Mouse (Mus musculus) heart, postnatal 0 days (tissue): ENCODE data around the gene Rab36. TPM values are rescaled to one million over a fixed set of nuclear protein-coding genes. Genes with fewer than 3 reads are reported as not detected.

Source experiments
- ATAC-seq: fragments of 200-750 bp; cut with Nextera tagmentation; 2 replicates; pipeline ENCODE4 v1.8.0; 2017; ENCODE audit warnings: low read depth, moderate number of reproducible peaks, moderate library complexity; ENCODE audit not compliant: insufficient read depth
- DNase-seq: peaks from one replicate; pipeline ENCODE4 v3.0.0-alpha.2; 2016; ENCODE audit warnings: low spot score
- H3K27ac ChIP-seq: fragments of 300-500 bp; sonication (generic); 2 replicates; pipeline ENCODE4 v1.5.1; 2014; ENCODE audit warnings: low read depth, mild to moderate bottlenecking
- H3K27me3 ChIP-seq: fragments of 300-500 bp; sonication (generic); 2 replicates; pipeline ENCODE4 v1.6.1; 2014; ENCODE audit warnings: low read length, mixed read lengths; ENCODE audit not compliant: control insufficient read depth, insufficient read depth
- H3K36me3 ChIP-seq: fragments of 300-500 bp; sonication (generic); replicated peaks from 2 replicates; pipeline ENCODE4 v1.6.1; 2014; ENCODE audit warnings: low read length, mixed read lengths; ENCODE audit not compliant: control insufficient read depth, insufficient read depth
- H3K4me1 ChIP-seq: fragments of 300-500 bp; sonication (generic); 2 replicates; pipeline ENCODE4 v1.6.1; 2014; ENCODE audit warnings: antibody characterized with exemption; ENCODE audit not compliant: control insufficient read depth, insufficient read depth
- H3K4me2 ChIP-seq: fragments of 300-500 bp; sonication (generic); 2 replicates; pipeline ENCODE4 v1.6.1; 2014; ENCODE audit warnings: low read depth, mild to moderate bottlenecking, low read length, moderate library complexity
- H3K4me3 ChIP-seq: fragments of 300-500 bp; sonication (generic); 2 replicates; pipeline ENCODE4 v1.5.1; 2014; ENCODE audit warnings: low read depth, low read length
- H3K9ac ChIP-seq: fragments of 300-500 bp; sonication (generic); replicated peaks from 2 replicates; pipeline ENCODE4 v1.6.1; 2014; ENCODE audit warnings: low read depth, low read length, mixed read lengths
- H3K9me3 ChIP-seq: fragments of 300-500 bp; sonication (generic); replicated peaks from 2 replicates; pipeline ENCODE4 v1.6.1; 2016; ENCODE audit warnings: low read length; ENCODE audit not compliant: control insufficient read depth
- CTCF ChIP-seq: IDR thresholded peaks from 2 replicates; pipeline ENCODE4 v1.5.1; 2016; ENCODE audit warnings: antibody characterized with exemption, control low read depth, low read depth
- EP300 ChIP-seq: IDR thresholded peaks from 2 replicates; pipeline ENCODE4 v1.6.1; 2016; ENCODE audit warnings: antibody characterized with exemption, low read depth
- WGBS: fragments of 180-500 bp; shearing (Covaris S2); extraction: QIAGEN DNeasy Blood & Tissue Kit; methylation state at CpG from one replicate; pipeline ENCODE4 v1.1.7; 2014; 5-methylcytosine and 5-hydroxymethylcytosine counted together
- polyA plus RNA-seq: library from polyadenylated mRNA; unstranded; fragments of >200 nt; fragmentation: Nextera tagmentation; extraction: Ambion mirVana; gene quantifications from 2 replicates; pipeline ENCODE4 v1.2.1, GENCODE M21; 2015
- total RNA-seq: library from RNA; depleted of rRNA; stranded (reverse); fragments of >200 nt; gene quantifications from 2 replicates; pipeline ENCODE4 v1.2.3, GENCODE M21; 2014; ENCODE audit warnings: low replicate concordance

Gene Rab36
- total and polyA plus RNA-seq, 2 experiments from 2014 or later = 1.4 to 1.5 TPM

DNA sequence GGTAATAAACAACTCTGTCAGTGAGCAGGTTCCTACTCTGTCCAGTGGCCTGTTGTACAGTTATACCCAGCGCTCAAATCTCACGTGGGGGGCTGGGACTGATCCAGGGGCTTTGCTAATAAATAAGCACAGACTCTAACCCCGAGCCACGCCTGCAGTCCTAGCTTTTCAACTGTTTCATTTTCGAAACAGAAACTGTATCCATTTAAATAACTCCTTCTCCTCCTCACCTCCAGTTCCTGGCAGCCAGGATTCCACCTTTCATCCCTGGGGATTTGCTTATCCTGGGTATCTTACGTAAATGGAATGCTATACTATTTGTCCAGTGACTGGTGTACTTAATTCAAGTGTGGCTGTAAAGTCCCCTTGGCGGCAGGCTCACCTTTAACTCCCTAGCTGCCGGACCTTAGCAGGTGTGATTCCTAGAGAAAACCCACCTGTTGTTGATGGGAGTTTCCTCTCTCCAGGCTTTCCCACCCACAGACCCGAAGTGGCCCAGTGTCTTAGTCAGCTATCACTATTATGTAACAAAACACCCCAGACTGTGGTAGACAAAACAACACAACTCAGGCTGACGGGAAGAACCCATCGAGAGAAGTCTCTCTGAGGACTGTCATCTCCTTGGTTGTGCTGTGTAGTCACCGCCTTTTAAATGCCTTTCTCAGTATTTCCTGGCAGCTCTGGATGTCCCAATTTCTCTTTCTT is 31.9 kb downstream of the Rab36 start:
- Histone ChIP-seq H3K9me3 (no peaks in the 10 kb centered on the region), H3K36me3 (no peaks in the 10 kb centered on the region), H3K9ac (no peak overlapping the region), H3K4me1 (peaks cover 3% of the 10 kb centered on the region; the same call in 1 of the 2 replicates), H3K4me3 (no peak overlapping the region), H3K4me2 (no peak overlapping the region), H3K27me3 (peaks cover 6% of the 10 kb centered on the region; the same call in 1 of the 2 replicates), H3K27ac (no peak overlapping the region)
- ATAC-seq (no peak), DNase-seq (no peak)
- 53% methylated on average over 12 of the region's 12 CpGs for WGBS
- TF ChIP-seq CTCF = no peak
- no peak for TF ChIP-seq EP300

DNA sequence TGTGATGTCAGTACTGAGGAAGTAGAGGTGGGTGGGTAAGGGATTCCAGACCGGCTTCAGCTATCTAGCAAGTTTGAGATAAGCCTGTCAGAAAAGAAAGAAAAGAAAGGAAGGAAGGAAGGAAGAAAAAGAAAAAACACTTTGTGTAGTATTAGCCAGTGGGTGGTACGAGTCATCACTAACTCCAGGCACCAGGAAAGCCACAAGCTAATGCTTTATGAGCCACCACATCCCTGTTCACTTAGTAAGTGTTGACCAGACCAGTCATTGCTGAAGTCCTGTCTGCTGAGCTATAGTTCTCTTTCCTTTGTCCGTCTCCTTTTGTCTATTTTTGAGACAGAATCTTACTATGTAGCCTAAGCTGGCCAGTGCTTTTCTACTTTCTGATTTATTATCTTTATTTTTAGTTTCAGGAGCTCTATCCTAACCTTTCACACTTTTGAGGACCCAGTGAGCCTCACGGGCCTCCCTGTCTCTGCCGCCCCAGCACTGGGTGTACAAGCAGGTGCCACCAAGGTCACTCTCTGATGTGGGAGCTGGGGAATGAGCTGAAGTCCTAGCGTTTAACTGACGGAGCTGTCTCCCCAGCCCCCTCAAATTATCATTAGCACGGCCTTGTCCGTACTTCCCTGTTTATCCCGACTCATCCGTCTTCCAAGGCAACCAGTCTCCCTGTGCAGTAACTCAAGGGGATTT is 33.6 kb downstream of the Rab36 start:
- Histone ChIP-seq H3K27ac (peak overlapping the region; percentile 30; the same call in 1 of the 2 replicates), H3K4me1 (no peaks in the 10 kb centered on the region), H3K27me3 (peaks cover 6% of the 10 kb centered on the region; the same call in 1 of the 2 replicates), H3K4me3 (no peak overlapping the region), H3K9ac (no peak overlapping the region), H3K36me3 (no peaks in the 10 kb centered on the region), H3K4me2 (no peak overlapping the region), H3K9me3 (no peaks in the 10 kb centered on the region)
- 50% methylated on average over 11 of the region's 11 CpGs for WGBS
- no peak for TF ChIP-seq EP300
- TF ChIP-seq CTCF = no peak
- ATAC-seq = no peak
- peak; percentile 8 for DNase-seq

DNA sequence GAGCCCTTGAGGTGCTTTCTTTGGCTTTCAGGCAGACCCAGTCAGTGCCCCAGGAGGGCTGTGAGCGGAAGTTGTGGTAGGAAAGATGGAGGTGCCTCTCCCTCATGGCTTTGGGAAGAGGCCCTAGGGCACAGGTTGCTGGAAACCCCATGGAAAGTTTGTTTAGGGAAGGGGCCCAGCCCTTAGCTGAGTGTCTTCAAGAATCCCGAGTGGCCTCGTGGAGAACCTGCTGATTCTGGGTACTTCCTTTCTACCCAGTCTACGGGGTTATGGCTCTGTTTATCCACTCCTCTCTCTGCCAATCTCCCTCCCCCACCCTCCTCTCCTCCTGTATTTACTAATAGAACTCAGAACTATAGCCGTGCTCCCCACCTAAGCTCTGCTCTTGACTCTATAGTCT is 38.8 kb downstream of the Rab36 start:
- Histone ChIP-seq H3K4me3 (no peak overlapping the region), H3K36me3 (no peaks in the 10 kb centered on the region), H3K9ac (no peak overlapping the region), H3K27ac (no peak overlapping the region), H3K27me3 (peaks cover 9% of the 10 kb centered on the region; the same call in 1 of the 2 replicates), H3K4me2 (no peak overlapping the region), H3K4me1 (no peaks in the 10 kb centered on the region), H3K9me3 (no peaks in the 10 kb centered on the region)
- DNase-seq (no peak), ATAC-seq (no peak)
- WGBS = 73% methylated on average over 5 of the region's 5 CpGs
- TF ChIP-seq EP300 (no peak), CTCF (no peak)

DNA sequence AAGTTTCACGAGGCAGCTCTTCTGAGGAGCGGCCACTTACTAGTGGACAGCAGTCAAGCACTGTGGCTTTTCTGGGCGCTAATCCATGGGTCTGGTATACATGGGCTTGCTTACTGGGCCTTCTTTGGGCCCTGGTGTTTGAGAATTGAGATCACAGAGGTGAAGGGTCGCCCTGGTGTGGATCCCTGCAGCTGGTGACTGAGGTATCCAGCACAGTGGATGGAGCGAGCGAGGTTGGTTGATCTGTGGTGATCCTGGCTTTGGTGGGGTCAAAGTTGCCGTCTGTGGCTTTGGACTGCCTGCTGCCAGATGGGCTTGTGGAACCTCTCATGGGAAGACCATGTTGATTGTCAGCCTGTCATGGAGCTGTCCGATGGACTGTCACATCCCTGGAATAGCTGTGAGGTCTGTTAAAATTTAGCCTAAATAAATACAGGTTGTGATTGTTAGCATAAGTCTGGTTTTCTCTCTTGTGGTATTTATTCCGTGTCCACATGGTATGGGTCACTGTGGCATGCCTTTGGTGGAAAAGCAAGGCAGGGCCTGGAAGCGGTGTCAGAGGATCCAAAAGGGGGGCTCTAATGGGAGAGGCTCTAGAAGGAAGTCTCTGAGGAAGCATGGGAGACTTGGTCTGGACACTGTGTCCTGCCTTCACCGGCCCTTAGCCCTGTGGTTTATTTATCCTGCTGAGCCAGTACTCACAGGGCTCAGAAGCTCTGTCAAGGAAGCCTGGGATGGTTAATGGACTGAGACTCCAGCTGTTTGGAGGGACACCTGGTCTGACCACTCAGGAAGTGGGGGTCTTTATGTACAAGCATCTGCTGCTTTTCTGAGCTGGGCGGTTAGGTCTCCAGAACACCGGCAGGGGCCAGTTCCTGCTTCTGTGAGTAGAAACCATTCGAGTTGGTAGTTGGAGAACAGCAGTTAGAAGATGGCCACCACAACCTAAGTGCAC is 41.6 kb downstream of the Rab36 start:
- Histone ChIP-seq H3K4me2 (no peak overlapping the region), H3K4me3 (no peak overlapping the region), H3K27ac (no peak overlapping the region), H3K36me3 (no peaks in the 10 kb centered on the region), H3K27me3 (peaks cover 8% of the 10 kb centered on the region; the same call in 1 of the 2 replicates), H3K9me3 (no peaks in the 10 kb centered on the region), H3K9ac (no peak overlapping the region), H3K4me1 (no peaks in the 10 kb centered on the region)
- ATAC-seq = no peak
- WGBS = 81% methylated on average over 14 of the region's 14 CpGs
- DNase-seq = no peak
- no peak for TF ChIP-seq EP300
- no peak for TF ChIP-seq CTCF

DNA sequence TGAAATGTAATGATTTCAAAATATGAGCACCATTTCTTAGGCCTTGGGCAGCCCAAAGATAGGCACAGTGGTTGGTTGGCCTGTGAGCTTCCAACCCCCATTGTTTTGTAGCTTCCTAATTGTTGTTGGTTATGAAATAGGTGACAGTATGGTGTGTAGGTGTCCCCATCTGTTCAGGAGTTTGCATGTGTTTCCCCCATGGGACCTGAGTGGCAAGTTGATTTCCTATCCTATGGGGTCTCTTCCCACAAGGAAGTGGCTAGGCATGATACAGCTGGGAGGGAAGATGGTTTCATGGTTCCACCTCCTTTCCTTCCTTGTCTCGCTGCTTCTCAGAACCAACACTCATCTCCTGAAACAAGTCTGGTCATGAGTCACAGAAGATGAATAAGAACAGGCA is 48.5 kb downstream of the Rab36 start:
- H3K4me2 ChIP-seq = no peak overlapping the region
- DNase-seq = no peak
- 89% methylated on average over 1 of the region's 1 CpGs for WGBS

More for the DNA sequence above, 48.5 kb downstream of the Rab36 start:
- no peaks in the 10 kb centered on the region for H3K36me3 ChIP-seq
- H3K4me1 ChIP-seq = no peaks in the 10 kb centered on the region
- H3K9me3 ChIP-seq = no peaks in the 10 kb centered on the region
- H3K27ac ChIP-seq = no peak overlapping the region
- no peak overlapping the region for H3K9ac ChIP-seq
- no peak for ATAC-seq
- H3K27me3 ChIP-seq = peaks cover 13% of the 10 kb centered on the region; the same call in 1 of the 2 replicates
- TF ChIP-seq EP300 (no peak), CTCF (no peak)
- no peak overlapping the region for H3K4me3 ChIP-seq
